Comparison of ENCODE assay signal across 9 mouse cellular contexts in genomic region chr10:81402227-81402765, GRCm38 (mm10). TPM values are rescaled to one million over a fixed set of nuclear protein-coding genes. Genes with fewer than 3 reads are reported as not detected.
DNase-seq lines count a peak whose midpoint lies in the region; ATAC-seq and TF ChIP-seq lines count a peak whose summit lies in the region.
"Had no signal": no experiment of that assay in that cellular context is flagged by ENCODE, and none has a peak within 500 bp of the region (broad histone marks: within the 10 kb centered on the region; RNA-seq: fewer than 3 reads in every experiment).

No protein-coding gene starts in this region.

- intact Hi-C loops in left cerebral cortex, postnatal 10 days (cut with DNase I) = no loop called here

- WGBS in embryonic facial prominence, embryonic 14.5 days = 20% methylated on average over 7 of the region's 7 CpGs
- WGBS in intestine, embryonic 14.5 days = 26% methylated on average over 7 of the region's 7 CpGs

- H3K4me2 ChIP-seq in embryonic facial prominence, embryonic 14.5 days (ENCODE audit: low read depth, low read length) = peak overlapping the region; percentile 23
- H3K4me2 ChIP-seq in intestine, embryonic 14.5 days (ENCODE audit: low read length) = peak overlapping the region; percentile 35

- no peak overlapping the region for H3K4me3 ChIP-seq in layer of hippocampus, adult 2 months
- no peak overlapping the region for H3K4me3 ChIP-seq in embryonic facial prominence, embryonic 14.5 days (ENCODE audit: low read depth, low read length)
- H3K4me3 ChIP-seq in intestine, embryonic 14.5 days (ENCODE audit: low read depth, low read length) = no peak overlapping the region

- H3K4me1 ChIP-seq in embryonic facial prominence, embryonic 14.5 days (ENCODE audit: control insufficient read depth, insufficient read depth, low read length) = peaks cover 30% of the 10 kb centered on the region
- H3K4me1 ChIP-seq in intestine, embryonic 14.5 days (replicated peaks; ENCODE audit: control insufficient read depth, insufficient read depth, low read length) = peaks cover 22% of the 10 kb centered on the region

- DNase-seq in layer of hippocampus, adult 2 months (ENCODE audit: low spot score in 2 of 2) = no peak
- DNase-seq in layer of hippocampus, postnatal 14 days (ENCODE audit: low spot score in 2 of 2) = no peak
- no peak for DNase-seq in embryonic facial prominence, embryonic 14.5 days (ENCODE audit: low spot score)
- no peak for DNase-seq in intestine, embryonic 14.5 days (ENCODE audit: low spot score)
- peak; percentile 56 for DNase-seq in neural tube, embryonic 10.5 days (ENCODE audit: extremely low spot score, low spot score)
- DNase-seq in adrenal gland, postnatal 4 days (ENCODE audit: low spot score in 2 of 2) = no peak
- DNase-seq in left cerebral cortex, postnatal 10 days (ENCODE audit: extremely low spot score in 1 of 2, low spot score in 2 of 2) = no peak
- DNase-seq in ovary, adult 18-20 months (ENCODE audit: low spot score) = no peak

- H3K36me3 ChIP-seq in embryonic facial prominence, embryonic 14.5 days (ENCODE audit: control insufficient read depth, insufficient read depth, low read length) = peaks cover 84% of the 10 kb centered on the region
- peaks cover 48% of the 10 kb centered on the region for H3K36me3 ChIP-seq in intestine, embryonic 14.5 days (ENCODE audit: control insufficient read depth, insufficient read depth, low read length)

- ATAC-seq in embryonic facial prominence, embryonic 14.5 days (ENCODE audit: low read depth) = no peak
- no peak for ATAC-seq in intestine, embryonic 14.5 days (replicated peaks; ENCODE audit: low FRiP score, low TSS enrichment, low read depth)

- H3K9me3 ChIP-seq in embryonic facial prominence, embryonic 14.5 days (ENCODE audit: control insufficient read depth, low read length) = no peaks in the 10 kb centered on the region
- H3K9me3 ChIP-seq in intestine, embryonic 14.5 days (ENCODE audit: control insufficient read depth, low read length) = no peaks in the 10 kb centered on the region

- peak overlapping the region; percentile 86 for H3K27ac ChIP-seq in layer of hippocampus, adult 2 months
- H3K27ac ChIP-seq in embryonic facial prominence, embryonic 14.5 days (replicated peaks; ENCODE audit: low read depth, low read length) = peak overlapping the region; percentile 82
- peak overlapping the region; percentile 86 for H3K27ac ChIP-seq in intestine, embryonic 14.5 days (ENCODE audit: low read depth)

- TF ChIP-seq CTCF in layer of hippocampus, adult 2 months (conservative IDR thresholded peaks at IDR 0.05) = no peak

- H3K27me3 ChIP-seq in embryonic facial prominence, embryonic 14.5 days (replicated peaks; ENCODE audit: control insufficient read depth, insufficient read depth, low read length) = no peaks in the 10 kb centered on the region
- no peaks in the 10 kb centered on the region for H3K27me3 ChIP-seq in intestine, embryonic 14.5 days (replicated peaks; ENCODE audit: control insufficient read depth, insufficient read depth, low read length)

- H3K9ac ChIP-seq in embryonic facial prominence, embryonic 14.5 days (ENCODE audit: low read depth, low read length) = 0 out of 2 replicates have a peak overlapping the region, but pooled peaks have one; percentile 47
- no peak overlapping the region for H3K9ac ChIP-seq in intestine, embryonic 14.5 days (ENCODE audit: low read length)

RNA-seq across cellular contexts. Expression of gene Smim24, which starts 9.4 kb away (rescaled TPM):
- 1 to 10 TPM; 1.9 to 2.1 TPM for total RNA-seq in layer of hippocampus, adult 2 months (2021)
- total RNA-seq in layer of hippocampus, postnatal 14 days (2021) = 1 to 10 TPM; 1.1 to 1.5 TPM
- 3.9 and 4.1 TPM in 2 replicates for polyA plus RNA-seq in embryonic facial prominence, embryonic 14.5 days (2014; fragmentation: Nextera tagmentation; extraction: Ambion mirVana)
- 99.8 and 125 TPM in 2 replicates for polyA plus RNA-seq in intestine, embryonic 14.5 days (2014; fragmentation: Nextera tagmentation; extraction: Ambion mirVana)
- 10 to 100 TPM in 1 of 2 experiments, 1 to 10 TPM in 1; 1.2 to 13.2 TPM for total RNA-seq in adrenal gland, postnatal 4 days (2021)
- total RNA-seq in left cerebral cortex, postnatal 10 days (2021) = 1 to 10 TPM; 2.0 to 2.2 TPM

RNA-seq across cellular contexts. Expression of gene Gm48552, which starts 13.5 kb away (rescaled TPM):
- total RNA-seq in layer of hippocampus, adult 2 months (2021) = 1 to 10 TPM; 5.5 to 8.1 TPM
- 1 to 10 TPM; 2.8 to 5.4 TPM for total RNA-seq in layer of hippocampus, postnatal 14 days (2021)
- 0.77 and 0.88 TPM in 2 replicates for polyA plus RNA-seq in embryonic facial prominence, embryonic 14.5 days (2014; fragmentation: Nextera tagmentation; extraction: Ambion mirVana)
- 0.37 and 0.44 TPM in 2 replicates for polyA plus RNA-seq in intestine, embryonic 14.5 days (2014; fragmentation: Nextera tagmentation; extraction: Ambion mirVana)
- 1 to 10 TPM; 2.6 to 4.1 TPM for total RNA-seq in adrenal gland, postnatal 4 days (2021)
- 1 to 10 TPM; 2.5 to 3.5 TPM for total RNA-seq in left cerebral cortex, postnatal 10 days (2021)
- total RNA-seq: neutrophil, adult 5-6 weeks had no signal

RNA-seq across cellular contexts. Expression of gene Gm48551, which starts 18.0 kb away (rescaled TPM):
- total RNA-seq in layer of hippocampus, adult 2 months (2021) = 1 to 10 TPM; 4.4 to 6.1 TPM
- 1 to 10 TPM; 3.1 to 4.5 TPM for total RNA-seq in layer of hippocampus, postnatal 14 days (2021)
- polyA plus RNA-seq in embryonic facial prominence, embryonic 14.5 days (2014; fragmentation: Nextera tagmentation; extraction: Ambion mirVana) = 2.4 and 2.6 TPM in 2 replicates
- 2.4 and 4.2 TPM in 2 replicates for polyA plus RNA-seq in intestine, embryonic 14.5 days (2014; fragmentation: Nextera tagmentation; extraction: Ambion mirVana)
- 1 to 10 TPM; 1.7 to 1.8 TPM for total RNA-seq in adrenal gland, postnatal 4 days (2021)
- 1 to 10 TPM; 3.4 to 5.0 TPM for total RNA-seq in left cerebral cortex, postnatal 10 days (2021)

RNA-seq across cellular contexts. Expression of gene Dohh, which starts 18.1 kb away (rescaled TPM):
- 10 to 100 TPM; 75.9 to 79.7 TPM for total RNA-seq in layer of hippocampus, adult 2 months (2021)
- 10 to 100 TPM; 73.7 to 74.3 TPM for total RNA-seq in layer of hippocampus, postnatal 14 days (2021)
- polyA plus RNA-seq in embryonic facial prominence, embryonic 14.5 days (2014; fragmentation: Nextera tagmentation; extraction: Ambion mirVana) = 61.4 and 67.1 TPM in 2 replicates
- 70.7 and 70.8 TPM in 2 replicates for polyA plus RNA-seq in intestine, embryonic 14.5 days (2014; fragmentation: Nextera tagmentation; extraction: Ambion mirVana)
- 10 to 100 TPM; 49.4 to 49.7 TPM for total RNA-seq in adrenal gland, postnatal 4 days (2021)
- 10 to 100 TPM; 79.3 to 83.5 TPM for total RNA-seq in left cerebral cortex, postnatal 10 days (2021)

RNA-seq across cellular contexts. Expression of gene Fzr1, which starts 24.0 kb away (rescaled TPM):
- 10 to 100 TPM; 70.1 to 72.0 TPM for total RNA-seq in layer of hippocampus, adult 2 months (2021)
- total RNA-seq in layer of hippocampus, postnatal 14 days (2021) = 10 to 100 TPM; 68.6 to 73.2 TPM
- polyA plus RNA-seq in embryonic facial prominence, embryonic 14.5 days (2014; fragmentation: Nextera tagmentation; extraction: Ambion mirVana) = 69.5 and 90.1 TPM in 2 replicates
- polyA plus RNA-seq in intestine, embryonic 14.5 days (2014; fragmentation: Nextera tagmentation; extraction: Ambion mirVana) = 93.3 and 93.9 TPM in 2 replicates
- 10 to 100 TPM; 69.1 to 70.7 TPM for total RNA-seq in adrenal gland, postnatal 4 days (2021)
- total RNA-seq in left cerebral cortex, postnatal 10 days (2021) = 10 to 100 TPM; 85.7 to 94.7 TPM
